Mouse (Mus musculus) intestine, embryonic 15.5 days (tissue): Measurements from ENCODE around the gene Gtf2f1. TPM values are rescaled to one million over a fixed set of nuclear protein-coding genes. Genes with fewer than 3 reads are reported as not detected.
A peak's percentile ranks its signal among the peaks of the same experiment; 100 is the strongest.

Experiments
- ATAC-seq: fragments of 200-750 bp; cut with Nextera tagmentation; 2 replicates; pipeline ENCODE4 v1.8.0; 2017; ENCODE audit warnings: moderate TSS enrichment, moderate library complexity
- H3K27ac ChIP-seq: fragments of 300-500 bp; sonication (generic); 2 replicates; pipeline ENCODE4 v1.5.1; 2015; ENCODE audit warnings: mild to moderate bottlenecking, inconsistent platforms
- H3K27me3 ChIP-seq: fragments of 300-500 bp; sonication (generic); replicated peaks from 2 replicates; pipeline ENCODE4 v1.6.1; 2015; ENCODE audit warnings: inconsistent platforms
- H3K36me3 ChIP-seq: fragments of 300-500 bp; sonication (generic); 2 replicates; pipeline ENCODE4 v1.6.1; 2015; ENCODE audit warnings: inconsistent platforms
- H3K4me1 ChIP-seq: fragments of 300-500 bp; sonication (generic); replicated peaks from 2 replicates; pipeline ENCODE4 v1.6.1; 2015; ENCODE audit warnings: inconsistent platforms
- H3K4me2 ChIP-seq: fragments of 300-500 bp; sonication (generic); replicated peaks from 2 replicates; pipeline ENCODE4 v1.6.1; 2015; ENCODE audit warnings: mild to moderate bottlenecking, inconsistent platforms
- H3K4me3 ChIP-seq: fragments of 300-500 bp; sonication (generic); replicated peaks from 2 replicates; pipeline ENCODE4 v1.5.1; 2015; ENCODE audit warnings: inconsistent platforms
- H3K9ac ChIP-seq: fragments of 300-500 bp; sonication (generic); 2 replicates; pipeline ENCODE4 v1.6.1; 2015; ENCODE audit warnings: inconsistent platforms
- H3K9me3 ChIP-seq: fragments of 300-500 bp; sonication (generic); 2 replicates; pipeline ENCODE4 v1.6.1; 2016; ENCODE audit warnings: inconsistent platforms
- WGBS: fragments of 180-500 bp; shearing (Covaris S2); methylation state at CpG from one replicate; pipeline ENCODE4 v1.1.7; 2015; 5-methylcytosine and 5-hydroxymethylcytosine counted together
- polyA plus RNA-seq: library from polyadenylated mRNA; unstranded; fragments of >200 nt; fragmentation: Nextera tagmentation; extraction: Ambion mirVana; gene quantifications from 2 replicates; pipeline ENCODE4 v1.2.1, GENCODE M21; 2015

Gene Gtf2f1
- polyA plus RNA-seq, 1 experiment from 2014 or later = 60.0 TPM

GRCm38 (mm10) chr17:57031661-57032420, 20.8 kb upstream of the Gtf2f1 start:
- no peaks in the 10 kb centered on the region for H3K9me3 ChIP-seq
- no peaks in the 10 kb centered on the region for H3K27me3 ChIP-seq
- ATAC-seq = peak; percentile 98
- peak overlapping the region; percentile 39 for H3K4me3 ChIP-seq
- peaks cover 15% of the 10 kb centered on the region; the same call in 1 of the 2 replicates for H3K36me3 ChIP-seq
- H3K27ac ChIP-seq = peak overlapping the region; percentile 85
- WGBS = under 1% methylated on average over 38 of the region's 38 CpGs
- peak overlapping the region; percentile 39 for H3K9ac ChIP-seq
- H3K4me1 ChIP-seq = peaks cover 8% of the 10 kb centered on the region; the same call in 1 of the 2 replicates
- peak overlapping the region; percentile 69 for H3K4me2 ChIP-seq

GRCm38 (mm10) chr17:57030931-57031660, 20.0 kb upstream of the Gtf2f1 start, which contains the start of gene Khsrp:
TSS of gene Khsrp (minus strand) at chr17:57031522.
- peak within 1 kb of the TSS; percentile 92 for H3K4me3 ChIP-seq
- H3K27ac ChIP-seq = peak within 1 kb of the TSS; percentile 93
- H3K4me1 ChIP-seq = peaks cover 8% of the 10 kb centered on the region; the same call in 1 of the 2 replicates
- H3K36me3 ChIP-seq = peaks cover 22% of the 10 kb centered on the region; the same call in 1 of the 2 replicates
- H3K9ac ChIP-seq = peak within 1 kb of the TSS; percentile 99
- peak within 1 kb of the TSS; percentile 84 for H3K4me2 ChIP-seq
- under 1% methylated on average over 97 of the region's 99 CpGs for WGBS
- H3K9me3 ChIP-seq = no peaks in the 10 kb centered on the region
- no peaks in the 10 kb centered on the region for H3K27me3 ChIP-seq
- ATAC-seq = peak; percentile 1; the same call in 1 of the 2 replicates

- H3K9ac ChIP-seq = peak overlapping the region; percentile 99
- no peaks in the 10 kb centered on the region for H3K9me3 ChIP-seq
- WGBS = 29% methylated on average over 8 of the region's 8 CpGs
- H3K27me3 ChIP-seq = no peaks in the 10 kb centered on the region
- peaks cover 34% of the 10 kb centered on the region for H3K36me3 ChIP-seq
- H3K4me2 ChIP-seq = peak overlapping the region; percentile 84
- no peak overlapping the region for H3K27ac ChIP-seq
- H3K4me3 ChIP-seq = peak overlapping the region; percentile 92
- H3K4me1 ChIP-seq = peaks cover 8% of the 10 kb centered on the region; the same call in 1 of the 2 replicates
- ATAC-seq = no peak
These were observed 18.6 kb upstream of the Gtf2f1 start for GRCm38 (mm10) chr17:57029691-57030090.

- no peak overlapping the region for H3K9ac ChIP-seq
- H3K4me2 ChIP-seq = no peak overlapping the region
- peaks cover 8% of the 10 kb centered on the region; the same call in 1 of the 2 replicates for H3K4me1 ChIP-seq
- 92% methylated on average over 4 of the region's 4 CpGs for WGBS
- H3K9me3 ChIP-seq = no peaks in the 10 kb centered on the region
- H3K27me3 ChIP-seq = no peaks in the 10 kb centered on the region
- no peak overlapping the region for H3K4me3 ChIP-seq
- peaks cover 57% of the 10 kb centered on the region for H3K36me3 ChIP-seq
- no peak overlapping the region for H3K27ac ChIP-seq
- no peak for ATAC-seq
These were observed 16.4 kb upstream of the Gtf2f1 start for GRCm38 (mm10) chr17:57027471-57027870.

GRCm38 (mm10) chr17:57020960-57021359, 9.9 kb upstream of the Gtf2f1 start:
- H3K9ac ChIP-seq = no peak overlapping the region
- H3K4me1 ChIP-seq = no peaks in the 10 kb centered on the region
- H3K9me3 ChIP-seq = no peaks in the 10 kb centered on the region
- H3K27ac ChIP-seq = no peak overlapping the region
- H3K4me3 ChIP-seq = no peak overlapping the region
- peaks cover 47% of the 10 kb centered on the region for H3K36me3 ChIP-seq
- no peak for ATAC-seq
- 87% methylated on average over 5 of the region's 5 CpGs for WGBS
- no peaks in the 10 kb centered on the region for H3K27me3 ChIP-seq
- H3K4me2 ChIP-seq = no peak overlapping the region

- H3K27ac ChIP-seq = no peak overlapping the region
- H3K4me3 ChIP-seq = no peak overlapping the region
- H3K4me2 ChIP-seq = no peak overlapping the region
- no peak overlapping the region for H3K9ac ChIP-seq
- no peaks in the 10 kb centered on the region for H3K9me3 ChIP-seq
- H3K36me3 ChIP-seq = peaks cover 35% of the 10 kb centered on the region
- H3K27me3 ChIP-seq = no peaks in the 10 kb centered on the region
- WGBS = 78% methylated on average over 2 of the region's 2 CpGs
- no peaks in the 10 kb centered on the region for H3K4me1 ChIP-seq
- peak; percentile 21; the same call in 1 of the 2 replicates for ATAC-seq
These were observed 8.6 kb upstream of the Gtf2f1 start for GRCm38 (mm10) chr17:57019693-57020092.

- 69% methylated on average over 13 of the region's 13 CpGs for WGBS
- Histone ChIP-seq H3K4me2 (peak overlapping the region; percentile 80), H3K36me3 (peaks cover 8% of the 10 kb centered on the region; the same call in 1 of the 2 replicates), H3K4me3 (peak overlapping the region; percentile 65), H3K9ac (no peak overlapping the region; the same call in 1 of the 2 replicates), H3K27ac (peak overlapping the region; percentile 85), H3K9me3 (no peaks in the 10 kb centered on the region), H3K27me3 (no peaks in the 10 kb centered on the region), H3K4me1 (0 out of 2 replicates have a peak, but pooled peaks cover 11% of the 10 kb centered on the region)
- no peak for ATAC-seq
These were observed 1.2 kb upstream of the Gtf2f1 start for GRCm38 (mm10) chr17:57012245-57012795.

GRCm38 (mm10) chr17:57010911-57011235, 215 bp downstream of the Gtf2f1 start:
- peak; percentile 76 for ATAC-seq
- under 1% methylated on average over 19 of the region's 19 CpGs for WGBS
- Histone ChIP-seq H3K4me2 (peak overlapping the region; percentile 83), H3K27me3 (no peaks in the 10 kb centered on the region), H3K9me3 (no peaks in the 10 kb centered on the region), H3K27ac (peak overlapping the region; percentile 67), H3K36me3 (peaks cover 22% of the 10 kb centered on the region), H3K4me3 (peak overlapping the region; percentile 65), H3K4me1 (0 out of 2 replicates have a peak, but pooled peaks cover 11% of the 10 kb centered on the region), H3K9ac (peak overlapping the region; percentile 73)

GRCm38 (mm10) chr17:57007137-57007905, 3.8 kb downstream of the Gtf2f1 start:
- H3K4me3 ChIP-seq = no peak overlapping the region
- WGBS = 94% methylated on average over 13 of the region's 13 CpGs
- H3K4me2 ChIP-seq = no peak overlapping the region
- H3K4me1 ChIP-seq = 0 out of 2 replicates have a peak, but pooled peaks cover 7% of the 10 kb centered on the region
- ATAC-seq = no peak
- peaks cover 48% of the 10 kb centered on the region for H3K36me3 ChIP-seq
- no peak overlapping the region for H3K27ac ChIP-seq
- no peaks in the 10 kb centered on the region for H3K9me3 ChIP-seq
- H3K9ac ChIP-seq = no peak overlapping the region
- H3K27me3 ChIP-seq = no peaks in the 10 kb centered on the region

GRCm38 (mm10) chr17:57003994-57004393, 7.1 kb downstream of the Gtf2f1 start:
- Histone ChIP-seq H3K27me3 (no peaks in the 10 kb centered on the region), H3K4me1 (no peaks in the 10 kb centered on the region), H3K4me3 (no peak overlapping the region), H3K27ac (no peak overlapping the region), H3K4me2 (no peak overlapping the region), H3K9ac (no peak overlapping the region), H3K9me3 (no peaks in the 10 kb centered on the region), H3K36me3 (peaks cover 48% of the 10 kb centered on the region)
- no peak for ATAC-seq
- WGBS = 88% methylated on average over 7 of the region's 7 CpGs

- ATAC-seq = no peak
- H3K36me3 ChIP-seq = peaks cover 34% of the 10 kb centered on the region
These were observed 9.9 kb downstream of the Gtf2f1 start for GRCm38 (mm10) chr17:57001228-57001627.

More at GRCm38 (mm10) chr17:57001228-57001627, 9.9 kb downstream of the Gtf2f1 start:
- Histone ChIP-seq H3K27ac (no peak overlapping the region), H3K4me2 (no peak overlapping the region), H3K9ac (no peak overlapping the region), H3K27me3 (no peaks in the 10 kb centered on the region), H3K4me3 (no peak overlapping the region), H3K9me3 (no peaks in the 10 kb centered on the region), H3K4me1 (peaks cover 5% of the 10 kb centered on the region)
- 46% methylated on average over 8 of the region's 8 CpGs for WGBS
